Mouse (Mus musculus): ENCODE results near the gene Tmem219.

DNA sequence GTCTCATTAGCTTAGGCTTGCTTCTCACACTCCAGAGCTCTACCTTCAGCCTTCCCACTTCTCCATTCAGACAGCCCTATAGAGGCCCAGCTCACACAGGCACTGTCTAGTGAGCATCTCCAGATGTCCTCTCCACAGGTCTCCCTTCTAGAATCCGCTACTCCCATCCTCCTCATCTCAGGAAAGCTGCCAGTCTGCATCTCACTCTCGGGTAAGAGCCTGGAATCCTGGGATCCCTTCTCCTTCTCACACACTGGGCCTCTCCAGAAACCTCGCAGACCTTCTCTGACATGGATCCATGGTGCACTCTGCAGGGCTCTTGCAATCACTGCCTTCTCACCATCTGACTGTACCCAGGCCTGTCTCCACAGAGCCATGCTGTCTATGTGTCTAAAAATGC, 67.1 kb downstream of the Tmem219 start:
- TF ChIP-seq CTCF (IDR thresholded peaks at IDR 0.05; ENCODE audit: low read depth) (no peak), EP300 (optimal IDR thresholded peaks at IDR 0.05) (no peak)

All from stomach, postnatal 0 days (tissue).